Mouse (Mus musculus): Measurements from ENCODE around the gene Hoxb9.

The Hoxb9 gene

DNA sequence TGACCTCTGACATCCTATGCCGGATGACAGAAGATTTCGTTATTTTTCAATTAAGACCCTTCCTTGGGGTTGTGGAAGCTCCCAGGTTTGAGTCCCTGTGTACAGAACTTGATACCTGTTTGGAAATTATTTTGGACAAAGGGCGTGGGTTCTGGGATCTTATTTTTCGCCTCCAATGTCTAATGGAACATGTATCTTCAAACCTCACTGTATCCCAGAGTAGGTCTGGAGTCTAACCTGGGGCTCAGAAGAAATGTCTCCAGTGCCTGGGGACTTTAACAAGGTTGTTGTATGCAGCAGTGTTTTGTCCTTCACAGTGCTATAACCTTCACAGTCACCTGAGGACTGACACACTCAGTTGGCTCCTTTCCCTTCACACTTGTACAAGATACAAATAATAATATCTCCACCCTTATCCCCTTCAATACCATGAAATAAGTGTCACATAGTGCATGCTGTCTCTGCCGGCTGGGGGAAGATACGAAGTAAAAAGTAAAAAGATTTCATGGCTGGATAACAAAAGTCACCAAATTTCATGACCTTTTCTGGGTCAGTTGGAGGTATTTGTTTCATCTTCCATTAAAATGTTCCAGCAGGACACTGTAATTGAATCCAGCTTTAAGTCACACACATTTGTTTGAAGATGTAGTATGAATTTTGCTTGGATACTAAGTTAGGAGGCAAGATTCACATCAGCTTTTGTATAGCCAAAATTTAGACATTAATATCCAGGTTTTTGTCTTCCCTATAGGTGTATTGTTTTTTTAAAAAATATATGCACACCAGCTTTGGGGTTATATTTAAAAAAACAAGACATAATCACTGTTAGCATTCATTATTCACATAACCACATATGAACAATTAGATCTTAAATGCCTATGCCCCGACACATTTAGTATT is 4.0 kb upstream of the Hoxb9 start:
- DNase-seq (ENCODE audit: low read depth, low spot score) = no peak

DNA sequence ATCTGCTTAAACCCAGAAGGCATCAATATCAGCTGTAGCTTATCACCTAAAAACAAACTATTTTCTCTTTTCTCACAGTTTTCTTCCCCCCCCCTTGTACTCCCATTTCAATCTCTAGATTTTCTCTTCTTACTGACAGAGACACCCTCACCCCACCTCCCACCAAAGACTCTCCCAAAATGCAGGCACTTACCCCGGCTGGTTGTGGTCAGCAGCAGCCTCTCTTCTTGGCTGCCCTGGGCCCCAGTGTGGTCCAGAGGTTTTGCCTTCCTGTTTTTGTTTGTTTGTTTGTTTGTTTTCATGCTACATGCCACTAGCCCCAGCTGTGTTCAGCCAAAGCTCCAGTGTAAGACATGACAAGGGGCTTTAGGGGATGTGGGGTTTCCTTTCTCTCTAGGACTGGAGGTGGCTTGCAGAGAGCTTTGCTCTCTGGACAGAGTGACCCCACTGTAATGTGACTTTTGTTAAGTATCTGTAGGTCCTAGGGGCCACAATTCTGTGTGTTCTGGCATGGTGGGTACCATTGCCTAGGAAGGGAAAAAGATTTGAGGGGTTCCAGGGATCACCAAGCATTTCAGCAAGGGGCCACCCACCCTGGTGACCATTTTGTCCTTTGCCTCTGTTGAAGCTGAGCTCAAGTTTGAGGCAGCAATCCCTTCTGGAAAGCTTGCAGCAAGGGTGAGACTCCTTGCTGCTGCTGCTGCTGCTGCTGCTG is 3.1 kb upstream of the Hoxb9 start:
- no peak for DNase-seq (ENCODE audit: low read depth, low spot score)

DNA sequence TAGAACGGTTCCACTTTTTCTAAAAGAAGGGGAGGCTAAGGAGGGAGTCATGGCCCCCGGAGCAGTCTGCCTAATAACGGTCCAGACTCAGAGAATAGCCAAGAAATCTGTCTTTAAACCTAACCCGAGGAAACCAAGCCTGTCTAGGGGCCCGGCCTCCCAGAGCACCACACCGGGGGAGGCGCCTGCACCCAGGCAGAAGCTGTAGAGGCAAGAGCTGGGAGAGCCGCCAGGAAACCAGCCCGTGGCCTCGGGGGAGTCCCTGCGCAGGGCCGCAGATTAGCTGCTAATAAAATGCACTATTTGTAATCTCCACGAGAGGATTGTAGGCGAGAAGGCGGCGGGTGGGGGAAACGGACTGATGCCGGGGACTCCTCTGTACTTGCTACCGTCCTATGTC is 1.4 kb upstream of the Hoxb9 start:
- no peak for DNase-seq (ENCODE audit: low read depth, low spot score)

DNA sequence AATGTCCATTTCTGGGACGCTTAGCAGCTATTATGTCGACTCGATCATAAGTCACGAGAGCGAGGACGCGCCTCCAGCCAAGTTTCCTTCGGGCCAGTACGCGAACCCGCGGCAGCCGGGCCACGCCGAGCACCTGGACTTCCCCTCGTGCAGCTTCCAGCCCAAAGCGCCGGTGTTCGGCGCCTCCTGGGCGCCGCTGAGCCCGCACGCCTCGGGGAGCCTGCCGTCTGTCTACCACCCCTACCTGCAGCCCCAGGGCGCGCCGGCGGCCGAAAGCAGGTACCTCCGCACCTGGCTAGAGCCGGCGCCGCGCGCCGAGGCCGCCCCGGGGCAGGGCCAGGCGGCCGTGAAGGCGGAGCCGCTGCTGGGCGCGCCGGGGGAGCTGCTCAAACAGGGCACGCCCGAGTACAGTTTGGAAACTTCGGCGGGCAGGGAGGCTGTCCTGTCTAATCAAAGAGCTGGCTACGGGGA is 319 bp downstream of the Hoxb9 start:
- no peak for DNase-seq (ENCODE audit: low read depth, low spot score)

DNA sequence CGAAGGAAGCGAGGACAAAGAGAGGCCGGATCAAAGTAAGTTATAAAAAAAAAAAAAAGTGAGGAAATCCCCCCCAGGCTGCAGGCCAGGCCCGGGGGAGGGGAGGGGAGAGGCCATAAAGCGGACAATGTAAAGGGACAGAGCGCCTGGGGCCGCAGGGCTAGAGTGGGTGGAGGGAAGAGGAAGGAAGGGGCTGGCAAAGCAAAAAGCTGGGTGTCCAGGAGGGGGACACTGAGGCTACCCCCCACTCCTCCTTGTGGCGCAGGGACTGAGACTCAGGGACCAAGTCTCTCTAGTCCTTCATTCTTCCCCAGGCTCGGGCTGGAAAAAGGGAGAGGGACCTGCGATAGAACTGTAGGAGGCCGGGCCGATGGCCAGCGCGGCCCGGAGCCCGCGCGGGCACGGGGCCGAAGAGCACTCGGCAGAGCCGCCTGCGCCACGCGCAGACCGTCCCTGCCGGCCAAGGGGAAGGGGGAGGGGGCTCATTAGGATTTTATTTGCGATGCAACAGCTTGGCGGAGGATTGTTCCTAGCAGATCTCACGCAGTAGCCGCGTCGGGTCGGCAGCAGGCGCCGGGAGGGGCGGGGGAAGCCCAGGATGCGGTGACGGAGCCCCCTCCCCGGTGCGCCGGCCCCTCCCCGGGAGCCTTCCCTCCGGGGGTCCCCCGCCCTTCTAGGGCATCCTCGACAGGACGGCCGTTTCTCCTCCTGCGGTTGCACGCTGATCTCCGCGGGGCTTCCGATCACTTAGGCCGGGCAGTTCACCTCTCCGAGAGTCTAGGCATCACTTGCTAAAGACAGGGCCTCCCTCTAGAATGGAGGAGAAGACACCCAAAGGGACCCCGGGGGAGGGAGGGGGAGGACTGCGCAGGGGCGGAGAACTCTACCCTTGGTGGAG is 1.0 kb downstream of the Hoxb9 start:
- no peak for DNase-seq (ENCODE audit: low read depth, low spot score)

DNA sequence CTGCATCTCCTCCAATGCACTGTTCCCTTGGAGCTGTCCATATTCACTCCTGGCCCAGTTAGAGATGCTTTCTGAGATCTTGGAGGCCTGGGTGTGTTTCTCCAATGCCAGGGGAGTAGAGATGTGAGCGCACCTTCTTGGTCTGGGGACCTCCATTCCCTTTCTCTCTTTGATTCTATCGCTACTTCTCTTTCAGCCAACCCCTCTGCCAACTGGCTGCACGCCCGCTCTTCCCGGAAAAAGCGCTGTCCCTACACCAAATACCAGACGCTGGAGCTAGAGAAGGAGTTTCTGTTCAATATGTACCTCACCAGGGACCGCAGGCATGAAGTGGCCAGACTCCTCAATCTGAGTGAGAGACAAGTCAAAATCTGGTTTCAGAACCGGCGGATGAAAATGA is 3.2 kb downstream of the Hoxb9 start:
- DNase-seq (ENCODE audit: low read depth, low spot score) = no peak

DNA sequence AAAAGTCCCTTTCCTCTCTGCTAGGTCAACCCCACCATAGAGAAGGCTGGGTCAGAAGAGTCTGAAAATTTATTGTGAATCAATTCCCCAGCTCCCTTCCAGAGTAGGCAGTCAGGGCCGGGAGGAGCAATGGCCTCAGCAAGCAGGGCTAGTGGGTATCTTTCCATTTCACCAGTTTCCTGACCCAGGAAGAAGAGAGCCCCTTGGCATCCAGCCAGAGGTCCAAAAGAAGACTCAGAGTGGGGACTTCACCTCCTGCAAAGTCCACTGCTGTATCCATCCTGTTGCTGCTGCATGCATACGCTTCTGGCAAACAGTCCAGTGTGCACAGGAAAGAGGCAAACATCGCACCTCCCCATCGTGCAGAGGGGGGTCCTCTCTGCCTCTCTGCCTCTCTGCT is 4.6 kb downstream of the Hoxb9 start:
- DNase-seq (ENCODE audit: low read depth, low spot score) = no peak

DNA sequence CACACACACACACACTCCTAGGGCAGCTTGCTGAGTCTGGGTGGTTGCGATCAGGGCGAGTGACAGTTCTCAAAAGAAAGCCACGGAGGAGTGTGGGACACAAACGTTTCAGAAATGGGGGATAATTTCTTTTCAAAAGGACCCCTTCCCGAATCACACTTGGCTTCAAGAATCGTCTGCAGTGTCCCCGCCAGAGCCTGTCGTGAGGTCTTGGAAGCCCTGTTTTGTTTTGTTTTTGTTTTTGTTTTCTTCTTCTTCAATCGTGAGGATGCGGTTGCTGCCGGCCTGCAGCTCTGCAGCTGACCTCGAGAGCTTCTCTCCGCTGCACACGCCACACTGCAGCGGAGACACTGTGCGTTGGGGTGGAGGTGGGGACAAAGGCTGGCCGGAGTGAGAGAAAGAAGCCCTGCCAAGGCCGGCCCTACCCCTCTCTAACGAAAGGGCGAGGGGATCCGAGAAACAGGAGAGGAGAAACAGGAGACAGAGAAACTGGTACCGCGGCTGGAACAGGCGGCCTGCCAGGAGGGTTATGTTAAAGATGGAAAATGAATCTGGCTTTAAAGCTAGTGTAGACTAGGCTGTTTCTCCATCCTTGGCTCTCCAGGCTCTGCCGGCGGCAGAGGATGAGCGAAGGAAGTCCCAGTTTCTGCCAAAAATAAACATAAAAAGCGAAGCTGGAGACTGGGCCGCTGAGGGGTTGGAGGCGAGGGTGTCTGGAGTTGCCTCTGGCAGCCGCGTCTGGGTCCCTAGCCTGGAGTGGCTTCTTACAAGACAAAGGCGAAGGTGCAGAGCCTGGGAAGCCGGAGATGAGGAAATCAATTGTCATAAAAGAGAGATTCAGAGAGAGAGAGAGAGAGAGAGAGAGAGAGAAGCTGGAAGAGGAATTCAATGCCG is 6.1 kb downstream of the Hoxb9 start:
- no peak for DNase-seq (ENCODE audit: low read depth, low spot score)

DNA sequence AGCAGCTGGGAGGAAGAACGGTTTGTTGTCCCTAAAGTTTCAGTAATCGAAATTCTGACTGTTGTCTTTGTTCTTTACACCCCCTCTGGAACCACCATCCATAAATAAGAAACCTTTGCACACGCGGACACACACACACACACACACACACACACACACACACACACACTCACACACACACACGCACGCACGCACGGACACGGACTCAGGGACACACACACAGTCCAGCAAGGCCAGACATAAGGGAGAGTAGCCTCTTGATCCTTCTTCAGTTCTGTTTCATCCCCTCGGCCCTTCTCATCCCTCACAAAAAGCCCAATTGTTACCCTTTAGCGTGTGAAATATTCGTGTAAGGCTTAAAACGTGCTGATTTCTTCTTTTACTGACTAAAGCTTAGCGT is 7.1 kb downstream of the Hoxb9 start:
- DNase-seq (ENCODE audit: low read depth, low spot score) = no peak

DNA sequence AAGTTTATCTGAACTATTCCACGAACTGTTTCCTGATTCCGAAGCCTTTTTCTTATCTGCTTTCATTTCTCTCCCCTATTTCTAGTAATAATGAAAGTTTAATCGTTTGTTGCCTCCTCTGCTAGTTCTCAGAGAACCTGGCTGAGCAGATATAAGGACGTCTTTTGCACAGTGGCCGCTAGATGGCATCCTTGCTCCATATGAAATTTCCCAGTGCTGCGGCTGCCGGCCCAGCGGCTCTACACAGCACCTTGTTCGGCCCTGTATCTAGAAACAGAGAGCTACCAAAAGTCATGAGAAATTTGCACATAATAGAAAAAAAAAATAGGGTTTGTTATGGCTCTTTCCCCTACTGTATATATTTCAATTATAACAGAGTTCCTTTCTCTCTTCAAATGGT is 7.5 kb downstream of the Hoxb9 start:
- peak; percentile 63 for DNase-seq (ENCODE audit: low read depth, low spot score)

DNA sequence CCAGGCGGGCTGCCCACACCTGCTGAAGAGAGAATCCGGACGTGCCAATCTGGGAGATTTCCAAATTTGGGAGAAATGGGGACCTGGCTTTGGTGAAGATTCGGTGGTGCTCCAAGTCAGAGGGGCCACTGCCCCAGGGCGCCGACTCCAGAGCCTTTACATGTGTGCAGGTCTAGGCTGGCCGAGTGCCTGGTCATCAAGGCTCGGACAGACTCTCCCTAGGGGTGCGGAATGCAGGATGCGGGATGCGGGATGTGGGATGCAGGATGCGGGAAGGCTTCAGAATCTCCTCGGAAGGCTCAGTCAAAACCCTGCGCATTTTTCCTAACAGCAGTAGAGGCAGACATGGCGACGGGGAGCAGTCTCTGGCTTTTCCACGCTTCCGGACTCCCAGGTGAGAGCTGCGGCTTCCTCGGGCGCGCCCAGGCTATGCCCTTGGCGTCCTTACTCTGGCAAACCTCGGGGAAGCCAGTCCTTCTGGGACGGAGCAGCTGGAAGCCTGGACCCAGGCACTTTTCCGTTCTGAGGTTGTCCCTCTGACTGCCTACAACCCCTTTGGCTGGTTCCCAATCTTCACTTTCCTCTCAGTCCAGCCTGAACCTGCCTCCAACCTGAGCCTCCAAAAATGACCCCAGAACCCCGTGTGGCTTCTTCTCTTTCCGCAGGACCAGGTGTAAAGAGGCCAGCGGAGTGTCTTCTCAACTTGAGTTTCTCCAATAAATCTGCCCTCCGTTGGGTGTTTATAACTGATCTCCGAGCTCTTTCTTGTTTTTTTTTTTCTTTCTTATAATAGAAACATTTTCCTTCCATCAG is 8.4 kb downstream of the Hoxb9 start:
- DNase-seq (ENCODE audit: low read depth, low spot score) = no peak

DNA sequence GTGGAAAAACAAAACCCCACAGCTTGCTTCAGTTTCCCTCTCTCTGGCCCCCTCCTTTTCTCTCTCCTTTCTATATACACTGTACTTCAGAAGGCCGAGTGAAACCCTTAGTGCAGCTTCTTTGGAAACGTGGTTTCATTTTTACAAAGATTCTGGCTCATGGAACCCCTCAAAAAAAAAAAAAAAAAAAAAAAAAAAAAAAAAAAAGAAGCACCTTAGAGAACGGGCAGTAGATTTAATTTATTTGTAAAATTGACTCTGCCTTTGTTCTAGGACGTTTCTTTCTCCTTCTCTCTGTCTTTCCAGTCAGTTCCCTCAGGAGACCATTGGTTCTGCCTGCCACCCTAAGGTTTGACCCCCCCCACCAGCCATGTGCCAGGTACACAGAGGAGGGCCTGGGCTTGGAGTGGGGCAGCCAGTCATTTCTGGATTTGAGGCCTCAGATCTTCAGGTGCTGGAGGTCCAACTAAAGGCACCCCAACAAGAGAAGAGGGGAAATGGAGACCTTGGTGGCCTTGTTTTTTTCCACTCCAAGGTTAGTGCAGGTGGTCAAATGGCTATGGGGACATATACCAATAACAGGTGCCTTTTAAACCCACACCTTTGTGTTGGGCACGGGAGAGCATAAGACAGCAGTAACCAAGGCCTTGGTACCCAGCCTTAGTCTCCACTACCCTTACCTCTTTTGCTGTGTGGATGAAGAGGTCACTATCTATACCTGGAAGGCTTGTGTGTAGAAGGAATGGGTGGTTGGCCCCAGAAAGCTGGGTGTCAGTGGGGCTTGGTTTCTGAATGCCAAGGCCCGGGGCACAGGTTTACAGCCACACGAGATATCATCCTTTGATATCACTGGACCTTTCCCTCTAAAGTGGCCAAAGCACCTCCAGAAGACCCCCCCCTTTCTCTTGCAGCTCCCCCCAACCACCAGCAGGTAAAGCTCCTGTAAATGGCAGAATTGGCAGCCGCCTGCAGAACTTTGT is 9.4 kb downstream of the Hoxb9 start:
- no peak for DNase-seq (ENCODE audit: low read depth, low spot score)

DNA sequence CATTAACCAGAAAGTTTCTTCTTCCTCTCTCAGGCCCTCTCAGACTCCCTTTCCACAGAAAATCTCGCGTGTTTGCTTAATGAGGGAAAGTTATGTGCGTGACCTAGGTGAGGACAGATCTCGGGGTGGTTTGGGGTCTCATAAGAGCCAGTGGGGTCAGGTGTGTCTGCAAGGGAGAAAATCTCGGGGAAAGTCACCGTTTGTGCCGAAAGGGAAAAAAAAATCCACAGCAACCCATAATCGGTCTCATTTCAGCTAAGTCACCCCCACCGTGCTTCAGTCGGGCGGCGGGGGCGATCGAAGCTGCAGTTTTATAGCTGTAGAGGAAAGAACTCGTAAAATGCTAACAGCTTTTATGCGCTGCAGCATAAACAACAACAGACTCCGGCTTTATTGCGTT is 10.1 kb downstream of the Hoxb9 start:
- DNase-seq (ENCODE audit: low read depth, low spot score) = no peak

DNA sequence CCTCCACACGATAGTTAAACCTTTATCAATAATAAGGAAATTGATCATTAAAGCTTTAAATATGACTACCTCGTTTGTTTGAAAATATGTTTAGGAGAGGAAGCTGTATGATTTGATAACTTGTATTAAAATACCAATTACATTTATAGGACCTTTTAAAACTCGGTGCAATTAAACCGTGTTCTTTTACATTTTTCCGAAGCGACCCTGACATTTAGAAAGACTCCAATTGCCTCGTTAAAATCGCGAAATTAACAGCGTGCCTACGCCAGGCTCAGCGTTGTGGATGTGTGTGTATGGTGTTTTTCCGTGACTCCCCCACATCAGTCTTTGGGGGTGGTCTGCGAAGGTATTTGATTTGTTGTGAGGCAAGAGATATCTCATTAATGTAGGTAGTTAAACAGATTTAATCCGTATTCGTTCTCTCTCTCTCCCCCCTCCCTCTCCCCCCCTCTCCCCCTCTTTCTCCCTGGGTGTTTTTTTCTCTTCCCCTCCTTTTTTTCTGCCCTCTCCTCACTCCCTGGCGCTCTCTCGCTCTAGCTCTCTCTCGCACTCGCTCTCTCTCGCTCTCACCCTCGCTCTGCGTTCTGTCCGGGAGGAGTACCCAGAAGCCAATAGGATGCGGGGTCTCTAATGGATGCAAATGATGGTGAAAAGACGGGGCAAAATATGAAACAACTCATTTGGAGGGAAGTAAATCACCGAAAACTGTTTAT is 10.8 kb downstream of the Hoxb9 start, which contains the start of gene Hoxb8:
Gene Hoxb8, plus strand, starts transcription at position 51 of the 716 bp plus-strand sequence.
- DNase-seq (ENCODE audit: low read depth, low spot score) = no peak

DNA sequence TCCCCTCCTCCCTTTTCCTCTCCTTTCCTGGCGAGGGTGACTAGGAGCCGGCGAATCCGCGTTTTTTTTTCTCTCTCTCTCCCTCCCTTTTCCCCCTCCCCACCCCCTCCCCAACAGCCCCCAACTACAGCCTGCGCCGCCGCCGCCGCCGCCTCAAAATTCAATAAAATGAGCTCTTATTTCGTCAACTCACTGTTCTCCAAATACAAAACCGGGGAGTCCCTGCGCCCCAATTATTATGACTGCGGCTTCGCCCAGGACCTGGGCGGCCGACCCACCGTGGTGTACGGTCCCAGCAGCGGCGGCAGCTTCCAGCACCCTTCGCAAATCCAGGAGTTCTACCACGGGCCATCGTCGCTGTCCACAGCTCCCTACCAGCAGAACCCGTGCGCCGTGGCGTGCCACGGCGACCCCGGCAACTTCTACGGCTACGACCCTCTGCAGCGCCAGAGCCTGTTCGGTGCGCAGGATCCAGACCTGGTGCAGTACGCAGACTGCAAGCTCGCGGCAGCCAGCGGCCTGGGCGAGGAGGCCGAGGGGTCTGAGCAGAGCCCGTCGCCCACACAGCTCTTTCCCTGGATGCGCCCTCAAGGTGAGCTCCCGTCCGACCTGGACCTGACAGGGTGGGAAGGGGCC is 11.7 kb downstream of the Hoxb9 start:
- DNase-seq (ENCODE audit: low read depth, low spot score) = no peak

DNA sequence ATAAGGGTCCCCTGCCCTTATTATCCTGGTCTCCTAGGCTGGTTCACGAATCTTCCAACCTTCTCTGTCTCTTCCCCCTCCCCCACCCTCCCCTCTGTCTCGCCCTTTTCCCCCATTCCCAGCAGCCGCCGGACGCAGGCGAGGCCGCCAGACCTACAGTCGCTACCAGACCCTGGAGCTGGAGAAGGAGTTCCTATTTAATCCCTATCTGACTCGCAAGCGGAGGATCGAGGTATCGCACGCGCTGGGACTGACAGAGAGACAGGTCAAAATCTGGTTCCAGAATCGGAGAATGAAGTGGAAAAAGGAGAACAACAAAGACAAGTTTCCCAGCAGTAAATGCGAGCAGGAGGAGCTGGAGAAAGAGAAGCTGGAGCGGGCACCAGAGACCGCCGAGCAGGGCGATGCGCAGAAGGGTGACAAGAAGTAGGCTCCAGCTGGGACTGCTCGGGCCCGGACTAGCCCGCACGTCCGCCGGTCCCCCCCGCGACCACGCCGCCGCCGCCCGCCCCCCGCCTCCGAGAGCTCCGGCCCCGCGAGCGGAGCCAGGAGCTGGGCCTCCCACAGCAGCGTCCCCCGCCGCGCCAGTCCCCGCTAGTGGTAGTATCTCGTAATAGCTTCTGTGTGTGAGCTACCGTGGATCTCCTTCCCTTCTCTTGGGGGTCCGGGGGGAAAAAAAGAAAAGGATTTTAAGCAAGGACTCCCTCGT is 12.9 kb downstream of the Hoxb9 start:
- DNase-seq (ENCODE audit: low read depth, low spot score) = no peak
